Mouse (Mus musculus) small intestine, adult 2 months (tissue): Measurements from ENCODE around the gene Ywhab.

Experiments used
- CTCF ChIP-seq: fragments of 200-500 bp; IDR thresholded peaks from 2 replicates; pipeline ENCODE4 v1.5.1; 2012; ENCODE audit warnings: low read depth, mild to moderate bottlenecking, control low read depth, inconsistent platforms, low read length, moderate library complexity, mixed read lengths; ENCODE audit not compliant: insufficient replicate concordance, insufficient read length; ENCODE audit errors: extremely low read depth
- POLR2A ChIP-seq: fragments of 200-500 bp; IDR thresholded peaks from 2 replicates; pipeline ENCODE4 v1.6.1; 2012; ENCODE audit warnings: low read depth, mild to moderate bottlenecking, control low read depth, inconsistent platforms, low read length, moderate library complexity

GRCm38 (mm10) chr2:163987233-163987632, 7.5 kb upstream of the Ywhab start:
- TF ChIP-seq POLR2A (no peak), CTCF (no peak)
